Comparison of ENCODE assay signal across 16 mouse cellular contexts in the genomic region with DNA sequence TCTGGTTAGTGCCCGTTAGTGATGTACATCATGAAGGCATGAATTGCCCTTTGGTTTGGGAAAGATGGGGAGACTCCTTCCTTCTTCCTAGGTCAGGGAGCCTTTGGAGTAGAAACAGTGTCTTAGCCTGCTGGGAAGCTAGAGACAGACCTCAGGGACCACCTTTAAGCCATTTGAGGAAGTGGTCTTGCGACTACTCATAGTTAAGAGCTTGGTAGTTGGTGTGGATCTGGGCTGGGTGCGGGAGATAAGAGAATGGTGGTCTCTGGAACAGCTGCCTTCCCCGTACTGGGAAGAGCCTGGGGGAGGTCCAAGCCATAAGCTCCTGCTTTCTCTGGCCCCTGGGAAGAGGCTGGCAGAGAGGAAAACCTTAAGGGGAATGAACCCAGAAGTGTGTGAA. TPM values are rescaled to one million over a fixed set of nuclear protein-coding genes. Genes with fewer than 3 reads are reported as not detected.
DNase-seq lines count a peak whose midpoint lies in the region; ATAC-seq lines count a peak whose summit lies in the region.
"Had no signal": no experiment of that assay in that cellular context is flagged by ENCODE, and none has a peak within 500 bp of the region (broad histone marks: within the 10 kb centered on the region; RNA-seq: fewer than 3 reads in every experiment).

No protein-coding gene starts in this region.

- no peak overlapping the region for H3K27ac ChIP-seq in forebrain, embryonic 16.5 days (ENCODE audit: low read length)
- H3K27ac ChIP-seq in midbrain, embryonic 13.5 days, result no peak overlapping the region
- H3K27ac ChIP-seq: heart, adult 2 months had no signal

- no peaks in the 10 kb centered on the region for H3K36me3 ChIP-seq in forebrain, embryonic 16.5 days (ENCODE audit: control insufficient read depth, insufficient read depth)
- H3K36me3 ChIP-seq in midbrain, embryonic 13.5 days, result no peaks in the 10 kb centered on the region

- peak overlapping the region; percentile 95 for H3K4me3 ChIP-seq in forebrain, embryonic 16.5 days (replicated peaks; ENCODE audit: low read length)
- peak overlapping the region; percentile 69 for H3K4me3 ChIP-seq in midbrain, embryonic 13.5 days (replicated peaks)
- H3K4me3 ChIP-seq: heart, adult 2 months; megakaryocyte, embryonic 14.5 days had no signal

- peaks cover 47% of the 10 kb centered on the region for H3K4me1 ChIP-seq in forebrain, embryonic 16.5 days (replicated peaks; ENCODE audit: control insufficient read depth, insufficient read depth, low read length)
- peaks cover 70% of the 10 kb centered on the region for H3K4me1 ChIP-seq in midbrain, embryonic 13.5 days (replicated peaks)

- peaks cover 22% of the 10 kb centered on the region for H3K27me3 ChIP-seq in forebrain, embryonic 16.5 days (replicated peaks; ENCODE audit: control insufficient read depth, insufficient read depth, low read length)
- H3K27me3 ChIP-seq in midbrain, embryonic 13.5 days, result peaks cover 52% of the 10 kb centered on the region

- 61% methylated on average over 4 of the region's 4 CpGs for WGBS in forebrain, embryonic 16.5 days
- WGBS in midbrain, embryonic 13.5 days, result 65% methylated on average over 4 of the region's 4 CpGs

- no peak for ATAC-seq in forebrain, embryonic 16.5 days
- no peak for ATAC-seq in midbrain, embryonic 13.5 days

- peak overlapping the region; percentile 19; the same call in 1 of the 2 replicates for H3K9ac ChIP-seq in forebrain, embryonic 16.5 days (replicated peaks; ENCODE audit: low read depth, low read length)
- peak overlapping the region; percentile 83; the same call in 1 of the 2 replicates for H3K9ac ChIP-seq in midbrain, embryonic 13.5 days (replicated peaks)

- no peaks in the 10 kb centered on the region for H3K9me3 ChIP-seq in forebrain, embryonic 16.5 days (ENCODE audit: control insufficient read depth, low read length)
- H3K9me3 ChIP-seq in midbrain, embryonic 13.5 days, result no peaks in the 10 kb centered on the region

- peak overlapping the region; percentile 87 for H3K4me2 ChIP-seq in forebrain, embryonic 16.5 days (ENCODE audit: low read length)
- peak overlapping the region; percentile 75 for H3K4me2 ChIP-seq in midbrain, embryonic 13.5 days (replicated peaks)

- peak; percentile 19 for DNase-seq in cerebellum, adult 11 months
- no peak for DNase-seq in cerebellum, postnatal 36 days
- DNase-seq in 416B (ENCODE audit: low read depth), result peak; percentile 26
- DNase-seq in thymus, postnatal 25 days, result no peak
- no peak for DNase-seq in heart, adult 11 months
- DNase-seq in c-Kit-positive CD71-positive TER-119-positive erythroid progenitor cells, embryonic 14.5 days (ENCODE audit: low spot score), result no peak
- DNase-seq: adrenal gland, postnatal 10 days; heart, adult 2 months; heart, postnatal 36 days; kidney, adult 2 months; liver; right cerebral cortex, postnatal 25 days had no signal

RNA-seq across cellular contexts. Expression of a gene that starts 2.3 kb away (rescaled TPM):
- 7.6 and 8.4 TPM in 2 replicates for polyA plus RNA-seq in forebrain, embryonic 16.5 days (2015; fragmentation: Nextera tagmentation; extraction: Ambion mirVana)
- polyA plus RNA-seq in midbrain, embryonic 13.5 days (2015; fragmentation: Nextera tagmentation; extraction: Ambion mirVana), result 8.0 and 8.5 TPM in 2 replicates

RNA-seq across cellular contexts. Expression of a gene that starts 22.3 kb away (rescaled TPM):
- polyA plus RNA-seq in forebrain, embryonic 16.5 days (2015; fragmentation: Nextera tagmentation; extraction: Ambion mirVana), result 0.14 TPM in 1 of 2 replicates, not detected in the other
- polyA plus RNA-seq in midbrain, embryonic 13.5 days (2015; fragmentation: Nextera tagmentation; extraction: Ambion mirVana), result not detected in 2 replicates
- polyA plus RNA-seq: heart, adult 2 months; large intestine, adult 2 months had no signal

Comparison
In these comparisons a context has a peak if more than half of its experiments do, and no peak if none do; other contexts are left out.
1. DNase-seq: peak in cerebellum, adult 11 months (single experiment) and 416B (single experiment); none in cerebellum, postnatal 36 days (0 of 2), thymus, postnatal 25 days (single experiment), heart, adult 11 months (single experiment) and c-Kit-positive CD71-positive TER-119-positive erythroid progenitor cells, embryonic 14.5 days (single experiment).